Mouse (Mus musculus): ENCODE data around the gene Krtap5-2.
"Not testable (repeated sequence)": the region's sequence is repeated elsewhere in the genome, so short reads cannot be mapped to it uniquely, and the experiment has no call there.

Gene Krtap5-2

DNA sequence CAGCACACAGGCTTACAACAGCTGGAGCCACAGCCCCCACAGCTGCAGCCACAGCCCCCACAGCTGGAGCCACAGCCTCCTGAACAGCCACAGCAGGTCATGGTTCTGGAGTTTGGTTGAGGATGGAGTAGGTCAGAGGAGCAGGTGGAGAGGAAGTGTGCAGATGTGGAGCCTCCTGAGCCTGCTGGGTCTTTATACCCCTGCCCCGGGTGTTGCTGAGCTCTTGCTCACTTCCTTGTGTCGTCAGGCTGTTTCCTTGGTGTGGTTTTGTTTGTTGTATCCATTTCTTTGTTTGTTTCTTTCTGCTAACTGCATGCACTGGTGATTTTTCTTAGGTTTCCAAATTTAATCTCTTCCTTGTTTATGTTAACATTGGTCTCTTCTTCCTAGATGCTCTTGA lies 39.9 kb downstream of the Krtap5-2 start, which contains the start of gene Gm39115:
Gm39115 (minus strand) TSS at position 101 of the 400 bp plus-strand sequence.
- not testable (repeated sequence) for ATAC-seq (ENCODE audit: low TSS enrichment)

DNA sequence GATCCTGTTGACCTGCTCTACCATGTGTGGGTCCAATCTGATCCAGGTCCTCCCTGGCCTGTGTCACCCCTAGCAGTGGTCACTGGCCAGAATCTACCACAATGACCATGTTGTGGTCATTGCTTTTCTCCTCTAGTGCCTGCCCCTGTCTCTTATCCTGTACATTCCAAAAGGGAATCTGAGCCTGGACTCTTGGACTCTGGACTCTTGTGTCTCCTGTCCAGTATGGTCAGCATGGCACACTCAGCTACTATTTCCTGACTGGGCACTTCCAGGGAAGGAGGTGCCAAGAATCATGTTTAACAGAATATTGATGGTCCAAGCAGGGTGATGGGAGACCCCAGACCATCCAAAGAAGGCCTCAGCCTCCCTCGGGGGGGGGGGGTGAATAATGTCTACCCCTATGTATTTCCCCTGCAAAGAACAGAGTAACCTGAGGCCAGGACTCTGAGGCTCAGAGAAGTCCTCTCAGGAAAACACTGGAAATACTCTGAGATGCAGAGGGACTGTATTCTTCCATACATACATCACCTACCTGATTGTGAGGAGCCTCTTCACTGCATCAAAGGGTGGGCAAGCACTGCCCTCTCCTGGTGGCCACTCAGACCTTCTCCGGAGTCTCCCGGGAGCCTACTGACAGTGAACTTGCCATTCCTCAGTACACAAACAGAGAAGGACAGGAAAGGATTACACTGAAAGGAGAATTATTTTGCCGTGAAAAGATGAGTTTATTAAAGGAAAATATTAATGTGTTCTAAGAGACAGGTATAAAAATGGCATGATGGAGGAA lies 41.4 kb downstream of the Krtap5-2 start:
- no peak for ATAC-seq (ENCODE audit: low TSS enrichment)

DNA sequence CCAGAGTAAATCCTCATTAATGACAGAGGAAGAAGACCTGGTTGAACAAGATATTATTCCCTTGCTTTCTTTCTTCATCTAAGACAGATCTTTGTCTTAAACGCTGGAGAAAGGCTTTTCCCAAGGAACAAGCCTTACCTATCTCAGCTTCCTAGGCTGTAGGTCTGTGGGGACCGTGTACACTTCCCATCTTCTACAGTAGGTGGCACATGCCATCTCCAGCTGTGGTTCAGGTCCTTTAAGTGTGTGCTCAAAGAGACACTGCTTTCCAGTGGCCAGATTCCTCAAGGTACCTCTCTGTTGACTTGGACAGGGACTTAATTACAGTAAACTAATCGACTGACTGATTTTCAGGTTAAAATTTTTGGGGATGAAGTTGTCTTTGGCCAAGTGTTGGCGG lies 47.0 kb downstream of the Krtap5-2 start:
- ATAC-seq (ENCODE audit: low TSS enrichment), result no peak

All from frontal cortex, adult (tissue).